Mouse (Mus musculus) heart, embryonic 13.5 days (tissue): ENCODE measurements around the gene Prss41. TPM values are rescaled to one million over a fixed set of nuclear protein-coding genes. Genes with fewer than 3 reads are reported as not detected.

Experiments
- ATAC-seq: fragments of 200-750 bp; cut with Nextera tagmentation; 2 replicates; pipeline ENCODE4 v1.8.0; 2017; ENCODE audit warnings: moderate TSS enrichment; ENCODE audit not compliant: insufficient number of reproducible peaks, low FRiP score, low TSS enrichment; ENCODE audit errors: extremely low read depth
- H3K27ac ChIP-seq: fragments of 300-500 bp; sonication (generic); replicated peaks from 2 replicates; pipeline ENCODE4 v1.5.1; 2015; ENCODE audit warnings: moderate library complexity, mild to moderate bottlenecking, inconsistent platforms
- H3K27me3 ChIP-seq: fragments of 300-500 bp; sonication (generic); replicated peaks from 2 replicates; pipeline ENCODE4 v1.6.1; 2015; ENCODE audit warnings: mild to moderate bottlenecking, inconsistent platforms
- H3K36me3 ChIP-seq: fragments of 300-500 bp; sonication (generic); 2 replicates; pipeline ENCODE4 v1.6.1; 2015; ENCODE audit warnings: mild to moderate bottlenecking, inconsistent platforms
- H3K4me1 ChIP-seq: fragments of 300-500 bp; sonication (generic); 2 replicates; pipeline ENCODE4 v1.6.1; 2015; ENCODE audit warnings: inconsistent platforms
- H3K4me2 ChIP-seq: fragments of 300-500 bp; sonication (generic); 2 replicates; pipeline ENCODE4 v1.6.1; 2015; ENCODE audit warnings: inconsistent platforms, mild to moderate bottlenecking, moderate library complexity
- H3K4me3 ChIP-seq: fragments of 300-500 bp; sonication (generic); 2 replicates; pipeline ENCODE4 v1.5.1; 2015; ENCODE audit warnings: moderate library complexity, mild to moderate bottlenecking, inconsistent platforms
- H3K9ac ChIP-seq: fragments of 300-500 bp; sonication (generic); 2 replicates; pipeline ENCODE4 v1.6.1; 2015; ENCODE audit warnings: inconsistent platforms, mild to moderate bottlenecking, moderate library complexity
- H3K9me3 ChIP-seq: fragments of 300-500 bp; sonication (generic); 2 replicates; pipeline ENCODE4 v1.6.1; 2016; ENCODE audit warnings: inconsistent platforms
- WGBS: fragments of 180-500 bp; shearing (Covaris S2); methylation state at CpG from one replicate; pipeline ENCODE4 v1.1.7; 2015; ENCODE audit warnings: mixed read lengths; 5-methylcytosine and 5-hydroxymethylcytosine counted together
- polyA plus RNA-seq: library from polyadenylated mRNA; unstranded; fragments of >200 nt; fragmentation: Nextera tagmentation; extraction: Ambion mirVana; gene quantifications from 2 replicates; pipeline ENCODE4 v1.2.1, GENCODE M21; 2015

Gene Prss41
- polyA plus RNA-seq, 1 experiment from 2014 or later, result 0.29 TPM

DNA sequence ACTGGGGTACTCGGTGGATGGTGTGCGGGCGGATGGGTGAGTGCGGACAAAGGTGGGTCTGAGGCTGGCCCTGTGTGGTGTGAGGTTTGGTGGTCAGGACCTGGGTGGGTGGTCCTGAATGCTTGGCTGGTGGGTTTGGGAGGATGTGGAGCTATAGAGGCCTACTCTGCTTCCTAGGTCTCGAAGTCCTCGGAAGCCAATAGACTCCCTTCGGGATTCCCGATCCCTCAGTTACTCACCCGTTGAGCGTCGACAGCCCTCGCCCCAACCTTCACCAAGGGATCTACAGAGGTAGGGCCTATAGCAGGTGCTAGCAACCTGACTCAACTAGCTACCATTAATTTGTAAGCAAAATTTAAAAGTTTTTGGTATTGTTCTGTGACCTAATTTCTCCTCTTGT, 20.4 kb downstream of the Prss41 start:
- Histone ChIP-seq H3K4me3 (no peak overlapping the region), H3K4me1 (peaks cover 22% of the 10 kb centered on the region), H3K27ac (no peak overlapping the region), H3K36me3 (peaks cover 89% of the 10 kb centered on the region), H3K9me3 (no peaks in the 10 kb centered on the region), H3K27me3 (no peaks in the 10 kb centered on the region), H3K4me2 (no peak overlapping the region), H3K9ac (no peak overlapping the region)
- ATAC-seq, result no peak
- WGBS, result 92% methylated on average over 12 of the region's 12 CpGs

- Histone ChIP-seq H3K27me3 (no peaks in the 10 kb centered on the region), H3K4me1 (peaks cover 20% of the 10 kb centered on the region), H3K4me3 (no peak overlapping the region), H3K9ac (no peak overlapping the region), H3K4me2 (no peak overlapping the region), H3K36me3 (peaks cover 95% of the 10 kb centered on the region), H3K9me3 (no peaks in the 10 kb centered on the region), H3K27ac (no peak overlapping the region)
- ATAC-seq, result no peak
- WGBS, result 80% methylated on average over 16 of the region's 16 CpGs
Observed at GRCm38 (mm10) chr17:23823018-23823417, 21.0 kb downstream of the Prss41 start.

DNA sequence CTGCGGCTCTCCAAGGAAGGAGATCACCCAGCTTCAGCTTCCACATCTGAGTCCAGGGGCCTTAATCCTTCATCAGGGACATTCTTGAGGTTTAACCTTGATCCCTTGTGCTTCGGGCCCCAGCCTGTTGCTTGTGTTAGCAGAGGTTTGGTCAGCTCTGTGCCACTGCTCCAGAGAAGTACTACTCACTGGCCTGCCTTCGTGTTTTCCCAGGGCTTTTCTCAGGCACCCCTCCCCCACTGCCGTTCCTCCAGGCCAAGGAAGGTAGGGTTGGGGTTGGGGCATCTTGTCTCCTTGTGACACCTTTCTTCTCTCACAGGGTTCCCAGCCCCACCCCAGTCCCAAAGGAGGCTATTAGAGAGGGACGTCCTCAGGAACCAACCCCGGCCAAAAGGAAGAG, 21.9 kb downstream of the Prss41 start:
- 72% methylated on average over 6 of the region's 6 CpGs for WGBS
- Histone ChIP-seq H3K27me3 (no peaks in the 10 kb centered on the region), H3K4me1 (peaks cover 11% of the 10 kb centered on the region), H3K9me3 (no peaks in the 10 kb centered on the region), H3K4me3 (no peak overlapping the region), H3K9ac (no peak overlapping the region), H3K4me2 (no peak overlapping the region), H3K27ac (no peak overlapping the region), H3K36me3 (peaks cover 100% of the 10 kb centered on the region)
- no peak for ATAC-seq

DNA sequence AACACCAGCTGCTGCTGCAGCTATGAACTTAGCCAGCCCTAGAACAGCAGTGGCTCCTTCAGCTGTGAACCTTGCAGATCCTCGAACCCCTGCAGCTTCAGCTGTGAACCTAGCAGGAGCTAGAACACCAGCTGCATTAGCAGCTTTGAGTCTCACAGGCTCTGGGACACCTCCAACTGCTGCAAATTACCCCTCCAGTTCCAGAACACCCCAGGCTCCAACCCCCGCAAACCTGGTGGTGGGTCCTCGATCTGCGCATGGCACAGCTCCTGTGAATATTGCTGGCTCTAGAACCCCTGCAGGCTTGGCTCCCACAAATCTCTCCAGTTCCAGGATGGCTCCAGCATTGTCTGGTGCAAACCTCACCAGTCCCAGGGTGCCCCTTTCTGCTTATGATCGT, 23.2 kb downstream of the Prss41 start:
- no peaks in the 10 kb centered on the region for H3K9me3 ChIP-seq
- no peak overlapping the region for H3K4me3 ChIP-seq
- H3K9ac ChIP-seq, result no peak overlapping the region
- ATAC-seq, result no peak
- no peak overlapping the region for H3K4me2 ChIP-seq
- H3K27me3 ChIP-seq, result no peaks in the 10 kb centered on the region
- H3K27ac ChIP-seq, result no peak overlapping the region
- peaks cover 6% of the 10 kb centered on the region; the same call in 1 of the 2 replicates for H3K4me1 ChIP-seq
- peaks cover 100% of the 10 kb centered on the region for H3K36me3 ChIP-seq
- WGBS, result 91% methylated on average over 5 of the region's 5 CpGs

DNA sequence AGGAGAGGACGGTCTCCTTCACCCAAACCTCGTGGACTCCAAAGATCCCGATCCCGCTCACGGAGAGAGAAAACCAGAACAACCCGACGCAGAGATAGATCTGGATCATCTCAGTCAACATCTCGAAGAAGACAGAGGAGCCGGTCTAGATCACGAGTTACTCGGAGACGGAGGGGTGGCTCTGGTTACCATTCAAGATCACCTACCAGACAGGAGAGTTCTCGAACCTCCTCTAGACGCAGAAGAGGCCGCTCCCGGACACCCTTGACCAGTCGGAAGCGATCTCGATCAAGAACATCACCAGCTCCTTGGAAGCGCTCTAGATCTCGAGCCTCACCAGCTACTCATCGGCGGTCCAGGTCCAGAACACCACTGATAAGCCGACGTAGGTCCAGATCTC, 24.7 kb downstream of the Prss41 start:
- WGBS, result 96% methylated on average over 25 of the region's 25 CpGs
- H3K4me3 ChIP-seq, result no peak overlapping the region
- no peaks in the 10 kb centered on the region for H3K27me3 ChIP-seq
- H3K9me3 ChIP-seq, result no peaks in the 10 kb centered on the region
- no peak overlapping the region for H3K27ac ChIP-seq
- ATAC-seq, result no peak
- H3K9ac ChIP-seq, result no peak overlapping the region
- peaks cover 100% of the 10 kb centered on the region for H3K36me3 ChIP-seq
- no peak overlapping the region for H3K4me2 ChIP-seq
- peaks cover 6% of the 10 kb centered on the region; the same call in 1 of the 2 replicates for H3K4me1 ChIP-seq

GRCm38 (mm10) chr17:23818579-23818978, 25.4 kb downstream of the Prss41 start:
- Histone ChIP-seq H3K9me3 (no peaks in the 10 kb centered on the region), H3K36me3 (peaks cover 100% of the 10 kb centered on the region), H3K27ac (no peak overlapping the region), H3K4me1 (peaks cover 6% of the 10 kb centered on the region; the same call in 1 of the 2 replicates), H3K4me2 (no peak overlapping the region), H3K9ac (no peak overlapping the region), H3K4me3 (no peak overlapping the region), H3K27me3 (no peaks in the 10 kb centered on the region)
- WGBS, result 90% methylated on average over 8 of the region's 8 CpGs
- no peak for ATAC-seq

DNA sequence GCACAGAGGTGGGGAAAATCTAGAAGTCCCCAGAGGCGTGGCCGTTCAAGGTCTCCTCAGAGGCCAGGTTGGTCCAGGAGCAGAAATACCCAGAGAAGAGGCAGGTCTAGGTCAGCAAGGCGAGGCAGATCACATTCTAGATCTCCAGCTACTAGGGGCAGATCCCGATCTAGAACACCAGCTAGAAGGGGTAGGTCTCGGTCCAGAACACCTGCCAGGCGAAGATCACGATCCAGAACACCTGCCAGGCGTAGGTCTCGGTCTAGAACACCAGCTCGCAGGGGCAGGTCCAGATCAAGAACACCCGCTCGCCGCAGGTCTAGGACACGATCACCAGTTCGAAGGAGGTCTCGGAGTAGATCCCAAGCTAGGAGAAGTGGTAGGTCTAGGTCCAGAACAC, 28.3 kb downstream of the Prss41 start:
- H3K4me2 ChIP-seq, result no peak overlapping the region
- no peaks in the 10 kb centered on the region for H3K4me1 ChIP-seq
- WGBS, result 97% methylated on average over 16 of the region's 16 CpGs
- peaks cover 98% of the 10 kb centered on the region for H3K36me3 ChIP-seq
- H3K4me3 ChIP-seq, result no peak overlapping the region
- no peaks in the 10 kb centered on the region for H3K27me3 ChIP-seq
- no peak overlapping the region for H3K9ac ChIP-seq
- no peak overlapping the region for H3K27ac ChIP-seq
- no peak for ATAC-seq
- no peaks in the 10 kb centered on the region for H3K9me3 ChIP-seq

GRCm38 (mm10) chr17:23807918-23808317, 36.1 kb downstream of the Prss41 start:
- no peak overlapping the region for H3K27ac ChIP-seq
- no peaks in the 10 kb centered on the region for H3K9me3 ChIP-seq
- H3K4me1 ChIP-seq, result peaks cover 30% of the 10 kb centered on the region
- H3K4me2 ChIP-seq, result no peak overlapping the region
- H3K4me3 ChIP-seq, result no peak overlapping the region
- H3K27me3 ChIP-seq, result no peaks in the 10 kb centered on the region
- ATAC-seq, result no peak
- H3K36me3 ChIP-seq, result peaks cover 62% of the 10 kb centered on the region
- H3K9ac ChIP-seq, result no peak overlapping the region
- WGBS, result 88% methylated on average over 3 of the region's 3 CpGs

GRCm38 (mm10) chr17:23806867-23807266, 37.1 kb downstream of the Prss41 start:
- 73% methylated on average over 25 of the region's 25 CpGs for WGBS
- Histone ChIP-seq H3K4me1 (peaks cover 35% of the 10 kb centered on the region), H3K36me3 (peaks cover 52% of the 10 kb centered on the region), H3K9me3 (no peaks in the 10 kb centered on the region), H3K27me3 (no peaks in the 10 kb centered on the region), H3K4me2 (peak overlapping the region; percentile 92), H3K4me3 (peak overlapping the region; percentile 86; the same call in 1 of the 2 replicates), H3K27ac (peak overlapping the region; percentile 30; the same call in 1 of the 2 replicates), H3K9ac (peak overlapping the region; percentile 99)
- no peak for ATAC-seq

DNA sequence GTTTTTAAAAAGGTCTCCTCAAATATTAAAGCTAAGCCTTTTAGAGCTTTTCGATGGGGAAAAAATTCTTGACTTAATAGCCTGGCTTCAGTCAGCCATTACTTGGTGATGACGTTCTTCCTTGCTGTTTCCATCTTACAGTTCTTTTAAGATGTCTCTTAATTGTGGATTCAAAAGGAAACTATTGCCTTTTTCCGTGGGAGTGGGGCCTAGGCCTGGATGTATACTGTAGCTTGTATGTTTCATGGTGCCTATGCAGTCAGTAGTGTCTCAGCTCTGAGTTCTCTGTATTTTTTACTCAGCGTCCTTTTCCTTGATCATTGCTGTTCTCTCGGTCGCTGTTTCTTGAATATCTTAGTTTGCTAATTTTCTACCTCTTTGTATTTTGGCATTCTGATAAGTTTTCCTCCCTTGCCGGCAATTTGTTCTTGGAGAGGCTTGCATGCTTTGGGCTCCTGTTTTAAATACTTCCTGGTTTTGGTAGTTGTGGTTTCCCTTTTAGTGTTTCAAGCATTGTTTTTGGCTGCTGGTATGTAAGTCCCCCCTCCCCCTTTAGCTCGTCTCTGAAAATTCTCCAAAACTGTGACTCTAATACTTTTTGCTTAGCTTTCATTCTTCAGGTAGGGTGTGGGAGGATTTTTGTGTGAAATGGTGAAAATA, 39.4 kb downstream of the Prss41 start:
- Histone ChIP-seq H3K27me3 (no peaks in the 10 kb centered on the region), H3K9ac (peak overlapping the region; percentile 99), H3K4me3 (peak overlapping the region; percentile 86), H3K4me1 (peaks cover 35% of the 10 kb centered on the region), H3K27ac (peak overlapping the region; percentile 97), H3K36me3 (peaks cover 32% of the 10 kb centered on the region), H3K9me3 (no peaks in the 10 kb centered on the region), H3K4me2 (peak overlapping the region; percentile 92)
- ATAC-seq, result no peak
- under 1% methylated on average over 8 of the region's 8 CpGs for WGBS

DNA sequence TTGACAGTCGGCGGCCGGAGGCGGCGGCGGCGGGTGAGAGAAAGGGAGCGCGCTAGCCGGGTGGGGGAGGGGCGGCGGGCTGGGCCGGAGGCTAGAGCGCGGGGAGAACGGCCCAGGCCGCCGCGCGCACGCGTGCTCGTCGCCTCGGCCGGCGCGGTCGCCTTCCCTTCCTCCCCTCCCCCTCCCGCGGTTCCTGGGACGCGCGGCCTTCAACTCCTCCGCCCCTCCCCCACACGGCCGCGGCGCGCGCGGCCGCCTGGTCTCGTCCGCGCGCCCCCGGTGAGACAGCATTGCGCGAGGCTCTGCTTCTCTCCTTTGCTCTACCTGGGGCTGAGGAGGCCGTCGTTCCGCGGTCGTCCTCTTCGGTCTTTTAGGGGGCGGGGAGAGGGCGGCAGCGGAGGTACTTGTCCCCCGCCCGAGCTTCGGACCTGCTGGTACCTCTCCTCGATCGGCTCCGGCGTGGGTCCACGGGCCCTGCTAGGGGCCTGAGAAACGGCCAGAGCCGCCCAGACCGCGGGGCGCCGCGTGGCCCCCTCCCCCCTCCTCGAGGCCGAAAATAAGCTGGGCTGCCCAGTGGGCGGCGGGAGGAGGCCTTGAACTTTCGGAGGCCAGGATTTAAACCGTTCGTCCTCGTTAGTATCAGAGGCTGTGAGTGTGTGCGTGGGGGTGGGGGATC, 40.5 kb downstream of the Prss41 start:
- Histone ChIP-seq H3K36me3 (peaks cover 21% of the 10 kb centered on the region), H3K27ac (peak overlapping the region; percentile 97), H3K27me3 (no peaks in the 10 kb centered on the region), H3K4me1 (peaks cover 35% of the 10 kb centered on the region), H3K9ac (peak overlapping the region; percentile 99), H3K4me3 (peak overlapping the region; percentile 86), H3K4me2 (peak overlapping the region; percentile 92), H3K9me3 (no peaks in the 10 kb centered on the region)
- ATAC-seq, result peak; percentile 72
- 1% methylated on average over 58 of the region's 83 CpGs for WGBS
